Mouse (Mus musculus): Measurements from ENCODE around the gene Krt39. TPM values are rescaled to one million over a fixed set of nuclear protein-coding genes. Genes with fewer than 3 reads are reported as not detected.
A peak's percentile ranks its signal among the peaks of the same experiment; 100 is the strongest.

The Krt39 gene
- total RNA-seq, 2 experiments from 2014 or later, result not detected

GRCm38 (mm10) chr11:99469228-99469627, 51.9 kb downstream of the Krt39 start:
- DNase-seq, result no peak

GRCm38 (mm10) chr11:99468566-99468965, 52.6 kb downstream of the Krt39 start:
- no peak for DNase-seq

DNA sequence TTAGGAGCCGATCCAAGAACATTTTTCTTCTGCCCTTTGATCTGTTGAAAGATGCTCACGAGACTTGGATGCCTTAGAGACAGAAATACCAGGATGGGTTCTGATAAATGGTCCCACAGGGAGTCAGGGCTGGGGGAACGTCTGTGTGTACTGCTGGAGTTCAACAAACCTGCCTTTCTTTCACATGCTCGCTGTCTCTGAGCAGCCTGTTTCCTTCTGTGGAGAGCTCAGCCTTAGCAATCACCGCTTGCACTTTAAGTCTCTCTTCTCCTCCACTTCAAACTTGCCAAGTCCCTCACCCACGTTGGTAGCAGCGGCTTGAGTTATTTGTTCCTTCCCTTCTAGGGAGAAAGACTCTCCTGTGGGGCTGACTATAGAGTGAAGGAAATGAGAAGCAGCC, 54.8 kb downstream of the Krt39 start:
- DNase-seq, result no peak

GRCm38 (mm10) chr11:99464836-99465235, 56.3 kb downstream of the Krt39 start:
- peak; percentile 87 for DNase-seq

Other genes starting within 250 kb of the Krt39 start
- gene Krt24, start 236.1 kb downstream of the Krt39 start, total RNA-seq (2021), result not detected
- gene Krt25, start 198.4 kb downstream of the Krt39 start, total RNA-seq (2021), result under 1 TPM; 0.14 to 0.31 TPM
- not detected for gene Krt26, start 183.4 kb downstream of the Krt39 start, total RNA-seq (2021)
- gene Krt27, start 170.2 kb downstream of the Krt39 start, total RNA-seq (2021), result not detected
- gene Krt28, start 146.4 kb downstream of the Krt39 start, total RNA-seq (2021), result not detected
- 1 to 10 TPM; 8.6 to 9.5 TPM for gene Krt10, start 132.0 kb downstream of the Krt39 start, total RNA-seq (2021)
- not detected for gene Krt12, start 99.1 kb downstream of the Krt39 start, total RNA-seq (2021)
- under 1 TPM; 0.21 to 0.79 TPM for gene Krt20, start 83.2 kb downstream of the Krt39 start, total RNA-seq (2021)
- not detected for gene Krt23, start 28.2 kb downstream of the Krt39 start, total RNA-seq (2021)
- gene Krt40, start 21.8 kb upstream of the Krt39 start, total RNA-seq (2021), result not detected
- gene Krtap3-3, start 29.5 kb upstream of the Krt39 start, total RNA-seq (2021), result not detected
- gene Krtap3-2, start 35.5 kb upstream of the Krt39 start, total RNA-seq (2021), result not detected
- not detected for gene Gm11939, start 38.1 kb upstream of the Krt39 start, total RNA-seq (2021)
- gene Krtap3-1, start 45.3 kb upstream of the Krt39 start, total RNA-seq (2021), result not detected
- gene Krtap1-5, start 59.7 kb upstream of the Krt39 start, total RNA-seq (2021), result not detected
- gene Krtap1-4, start 62.3 kb upstream of the Krt39 start, total RNA-seq (2021), result not detected
- not detected for gene Krtap1-3, start 70.0 kb upstream of the Krt39 start, total RNA-seq (2021)
- gene Krtap9-3, start 76.8 kb upstream of the Krt39 start, total RNA-seq (2021), result not detected
- not detected for gene Gm11938, start 82.0 kb upstream of the Krt39 start, total RNA-seq (2021)
- not detected for gene Gm11937, start 88.9 kb upstream of the Krt39 start, total RNA-seq (2021)
- not detected for gene Krtap2-4, start 93.5 kb upstream of the Krt39 start, total RNA-seq (2021)
- not detected for gene Gm11562, start 99.1 kb upstream of the Krt39 start, total RNA-seq (2021)
- not detected for gene Krtap4-1, start 106.9 kb upstream of the Krt39 start, total RNA-seq (2021)
- not detected for gene Krtap4-2, start 113.7 kb upstream of the Krt39 start, total RNA-seq (2021)
- gene Krtap4-7, start 122.8 kb upstream of the Krt39 start, total RNA-seq (2021), result not detected
- gene Gm11555, start 128.9 kb upstream of the Krt39 start, total RNA-seq (2021), result not detected
- gene Gm11563, start 137.6 kb upstream of the Krt39 start, total RNA-seq (2021), result not detected
- not detected for gene Krtap4-6, start 144.6 kb upstream of the Krt39 start, total RNA-seq (2021)
- gene Gm14190, start 169.4 kb upstream of the Krt39 start, total RNA-seq (2021), result not detected
- gene Gm14180, start 213.0 kb upstream of the Krt39 start, total RNA-seq (2021), result not detected

All from heart, postnatal 4 days (tissue).